In the genomic region with DNA sequence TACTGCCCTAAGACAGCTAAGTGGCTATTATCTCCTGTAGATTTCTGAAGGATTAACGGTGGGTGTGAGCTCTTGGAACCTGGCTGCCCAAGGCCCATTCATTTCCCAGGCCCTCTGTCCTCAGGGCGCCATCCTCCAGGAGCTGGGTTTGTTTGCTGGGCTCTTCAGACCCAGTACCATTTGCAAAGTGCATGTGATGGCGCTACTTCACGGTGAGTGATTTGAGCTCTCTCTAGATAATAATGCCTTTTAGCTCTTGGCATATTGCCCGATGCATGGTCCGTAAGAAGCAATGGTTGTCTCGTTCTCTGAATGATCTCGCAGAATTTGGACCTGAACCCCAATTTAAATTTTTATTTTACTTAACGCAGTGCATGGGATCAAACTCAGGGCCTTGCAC, we compare ENCODE assay signal across 24 mouse cellular contexts. TPM values are rescaled to one million over a fixed set of nuclear protein-coding genes. Genes with fewer than 3 reads are reported as not detected.
DNase-seq lines count a peak whose midpoint lies in the region; ATAC-seq and TF ChIP-seq lines count a peak whose summit lies in the region.
"Had no signal": no experiment of that assay in that cellular context is flagged by ENCODE, and none has a peak within 500 bp of the region (broad histone marks: within the 10 kb centered on the region; RNA-seq: fewer than 3 reads in every experiment).

No protein-coding gene starts in this region.

- no peak overlapping the region for H3K4me3 ChIP-seq in forebrain, embryonic 13.5 days
- no peak overlapping the region for H3K4me3 ChIP-seq in forebrain, embryonic 11.5 days (ENCODE audit: low read depth, low read length)
- H3K4me3 ChIP-seq in intestine, embryonic 15.5 days (replicated peaks) = no peak overlapping the region
- H3K4me3 ChIP-seq in intestine, postnatal 0 days (ENCODE audit: low read depth, low read length) = no peak overlapping the region
- no peak overlapping the region for H3K4me3 ChIP-seq in lung, embryonic 14.5 days (ENCODE audit: low read depth, low read length)
- H3K4me3 ChIP-seq in ES-Bruce4 (ENCODE audit: low read depth, low read length) = no peak overlapping the region
- H3K4me3 ChIP-seq: embryonic facial prominence, embryonic 10.5 days; forebrain, embryonic 10.5 days; heart, adult 2 months; limb, embryonic 10.5 days; liver, embryonic 13.5 days; midbrain, embryonic 12.5 days; neural tube, embryonic 12.5 days had no signal

- no peaks in the 10 kb centered on the region for H3K27me3 ChIP-seq in forebrain, embryonic 13.5 days
- no peaks in the 10 kb centered on the region for H3K27me3 ChIP-seq in forebrain, embryonic 11.5 days (ENCODE audit: control insufficient read depth, insufficient read depth, low read length)
- H3K27me3 ChIP-seq in intestine, embryonic 15.5 days (replicated peaks) = no peaks in the 10 kb centered on the region
- H3K27me3 ChIP-seq in intestine, postnatal 0 days (replicated peaks; ENCODE audit: control insufficient read depth, insufficient read depth, low read length) = no peaks in the 10 kb centered on the region
- no peaks in the 10 kb centered on the region for H3K27me3 ChIP-seq in lung, embryonic 14.5 days (ENCODE audit: insufficient read depth, low read length)
- H3K27me3 ChIP-seq in ES-Bruce4 (ENCODE audit: control insufficient read depth, insufficient read depth, low read length, poor library complexity, severe bottlenecking) = no peaks in the 10 kb centered on the region
- H3K27me3 ChIP-seq: liver, embryonic 13.5 days; midbrain, embryonic 12.5 days; neural tube, embryonic 12.5 days; Patski had no signal

- TF ChIP-seq EP300 in ES-Bruce4 (IDR thresholded peaks at IDR 0.05; ENCODE audit: insufficient read depth, low read depth, low read length) = no peak

- H3K4me2 ChIP-seq in forebrain, embryonic 13.5 days = no peak overlapping the region
- no peak overlapping the region for H3K4me2 ChIP-seq in forebrain, embryonic 11.5 days (ENCODE audit: low read depth, low read length, severe bottlenecking)
- no peak overlapping the region for H3K4me2 ChIP-seq in intestine, embryonic 15.5 days (replicated peaks)
- no peak overlapping the region for H3K4me2 ChIP-seq in intestine, postnatal 0 days (replicated peaks; ENCODE audit: low read depth)
- no peak overlapping the region for H3K4me2 ChIP-seq in lung, embryonic 14.5 days
- H3K4me2 ChIP-seq: midbrain, embryonic 12.5 days; neural tube, embryonic 12.5 days had no signal

- TF ChIP-seq POLR2A in ES-Bruce4 (IDR thresholded peaks at IDR 0.05; ENCODE audit: insufficient read depth, low read length) = no peak

- no peak for ATAC-seq in forebrain, embryonic 13.5 days
- no peak; the same call in 1 of the 2 replicates for ATAC-seq in forebrain, embryonic 11.5 days (replicated peaks; ENCODE audit: low FRiP score)
- peak; percentile 12; the same call in 1 of the 2 replicates for ATAC-seq in intestine, embryonic 15.5 days
- no peak for ATAC-seq in intestine, postnatal 0 days
- no peak for ATAC-seq in lung, embryonic 14.5 days (ENCODE audit: insufficient read depth)
- ATAC-seq: hindbrain, embryonic 16.5 days; Patski had no signal

- WGBS in forebrain, embryonic 13.5 days = 29% methylated on average over 9 of the region's 9 CpGs
- 74% methylated on average over 9 of the region's 9 CpGs for WGBS in forebrain, embryonic 11.5 days
- 67% methylated on average over 9 of the region's 9 CpGs for WGBS in intestine, embryonic 15.5 days
- 54% methylated on average over 9 of the region's 9 CpGs for WGBS in intestine, postnatal 0 days
- 53% methylated on average over 9 of the region's 9 CpGs for WGBS in lung, embryonic 14.5 days

- H3K9ac ChIP-seq in forebrain, embryonic 13.5 days = no peak overlapping the region
- no peak overlapping the region for H3K9ac ChIP-seq in forebrain, embryonic 11.5 days (ENCODE audit: low read length)
- no peak overlapping the region for H3K9ac ChIP-seq in intestine, embryonic 15.5 days
- no peak overlapping the region for H3K9ac ChIP-seq in intestine, postnatal 0 days (ENCODE audit: low read depth, low read length)
- H3K9ac ChIP-seq in lung, embryonic 14.5 days = no peak overlapping the region
- H3K9ac ChIP-seq in ES-Bruce4 (ENCODE audit: low read depth, poor library complexity, severe bottlenecking) = no peak overlapping the region
- H3K9ac ChIP-seq: liver, embryonic 13.5 days; midbrain, embryonic 12.5 days; neural tube, embryonic 12.5 days had no signal

- no peak for DNase-seq in forebrain, embryonic 11.5 days (ENCODE audit: low spot score)
- peak; percentile 48 for DNase-seq in lung, embryonic 14.5 days
- no peak for DNase-seq in lung, postnatal 4 days
- DNase-seq in right cerebral cortex, adult 18-20 months = no peak
- DNase-seq: adrenal gland, postnatal 36 days; gastrocnemius, postnatal 14 days; heart, postnatal 36 days; kidney, adult 18-20 months; liver, embryonic 13.5 days; lung, postnatal 14 days; thymus, adult 2 months; thymus, postnatal 4 days had no signal

- H3K36me3 ChIP-seq in forebrain, embryonic 13.5 days (ENCODE audit: poor library complexity, severe bottlenecking) = peaks cover 4% of the 10 kb centered on the region; the same call in 1 of the 2 replicates
- H3K36me3 ChIP-seq in forebrain, embryonic 11.5 days (ENCODE audit: control insufficient read depth, insufficient read depth, low read length) = no peaks in the 10 kb centered on the region
- no peaks in the 10 kb centered on the region for H3K36me3 ChIP-seq in intestine, embryonic 15.5 days
- 0 out of 2 replicates have a peak, but pooled peaks cover 3% of the 10 kb centered on the region for H3K36me3 ChIP-seq in intestine, postnatal 0 days (ENCODE audit: control insufficient read depth, insufficient read depth)
- 0 out of 2 replicates have a peak, but pooled peaks cover 3% of the 10 kb centered on the region for H3K36me3 ChIP-seq in lung, embryonic 14.5 days (ENCODE audit: insufficient read depth)
- H3K36me3 ChIP-seq in ES-Bruce4 (ENCODE audit: control insufficient read depth, insufficient read depth, low read length, poor library complexity, severe bottlenecking) = peaks cover 7% of the 10 kb centered on the region
- H3K36me3 ChIP-seq: liver, embryonic 13.5 days; midbrain, embryonic 12.5 days; neural tube, embryonic 12.5 days had no signal

- 0 out of 2 replicates have a peak overlapping the region, but pooled peaks have one; percentile 28 for H3K27ac ChIP-seq in forebrain, embryonic 13.5 days
- H3K27ac ChIP-seq in forebrain, embryonic 11.5 days (ENCODE audit: low read depth, low read length) = no peak overlapping the region
- H3K27ac ChIP-seq in intestine, embryonic 15.5 days = no peak overlapping the region
- H3K27ac ChIP-seq in intestine, postnatal 0 days (ENCODE audit: low read depth, low read length) = no peak overlapping the region
- no peak overlapping the region for H3K27ac ChIP-seq in lung, embryonic 14.5 days (ENCODE audit: low read depth)
- H3K27ac ChIP-seq in ES-Bruce4 (ENCODE audit: insufficient read depth, low read length) = peak overlapping the region; percentile 24; the same call in 1 of the 2 replicates
- H3K27ac ChIP-seq: embryonic facial prominence, embryonic 10.5 days; forebrain, embryonic 10.5 days; heart, adult 2 months; limb, embryonic 10.5 days; liver, embryonic 13.5 days; neural tube, embryonic 12.5 days had no signal

- no peaks in the 10 kb centered on the region for H3K9me3 ChIP-seq in forebrain, embryonic 13.5 days (replicated peaks)
- H3K9me3 ChIP-seq in forebrain, embryonic 11.5 days (ENCODE audit: control insufficient read depth, low read length) = no peaks in the 10 kb centered on the region
- H3K9me3 ChIP-seq in intestine, embryonic 15.5 days = no peaks in the 10 kb centered on the region
- H3K9me3 ChIP-seq in intestine, postnatal 0 days (ENCODE audit: control insufficient read depth) = no peaks in the 10 kb centered on the region
- no peaks in the 10 kb centered on the region for H3K9me3 ChIP-seq in lung, embryonic 14.5 days (ENCODE audit: low read depth, low read length)
- no peaks in the 10 kb centered on the region for H3K9me3 ChIP-seq in ES-Bruce4 (replicated peaks; ENCODE audit: control insufficient read depth, insufficient read depth, low read length, poor library complexity, severe bottlenecking)
- H3K9me3 ChIP-seq: embryonic facial prominence, embryonic 10.5 days; forebrain, embryonic 10.5 days; limb, embryonic 10.5 days; liver, embryonic 13.5 days; midbrain, embryonic 12.5 days; neural tube, embryonic 12.5 days had no signal

- TF ChIP-seq CTCF in intestine, postnatal 0 days (IDR thresholded peaks at IDR 0.05; ENCODE audit: low read depth) = no peak
- TF ChIP-seq CTCF in lung, embryonic 14.5 days (IDR thresholded peaks at IDR 0.05; ENCODE audit: low read depth) = no peak
- no peak for TF ChIP-seq CTCF in ES-Bruce4 (IDR thresholded peaks at IDR 0.05; ENCODE audit: low read depth, low read length)

- H3K4me1 ChIP-seq in forebrain, embryonic 13.5 days = peaks cover 68% of the 10 kb centered on the region
- peaks cover 16% of the 10 kb centered on the region for H3K4me1 ChIP-seq in forebrain, embryonic 11.5 days (replicated peaks; ENCODE audit: control insufficient read depth, insufficient read depth, low read length)
- H3K4me1 ChIP-seq in intestine, embryonic 15.5 days (replicated peaks) = peaks cover 46% of the 10 kb centered on the region
- peaks cover 6% of the 10 kb centered on the region for H3K4me1 ChIP-seq in intestine, postnatal 0 days (replicated peaks; ENCODE audit: control insufficient read depth, insufficient read depth, low read length)
- H3K4me1 ChIP-seq in lung, embryonic 14.5 days (ENCODE audit: insufficient read depth) = peaks cover 23% of the 10 kb centered on the region
- peaks cover 2% of the 10 kb centered on the region for H3K4me1 ChIP-seq in ES-Bruce4 (ENCODE audit: control insufficient read depth, insufficient read depth, low read length)

RNA-seq across cellular contexts. Expression of gene Reep3, which starts 11.4 kb away (rescaled TPM):
- polyA plus RNA-seq in forebrain, embryonic 13.5 days (2015; fragmentation: Nextera tagmentation; extraction: Ambion mirVana) = 42.2 and 43.0 TPM in 2 replicates
- polyA plus RNA-seq in forebrain, embryonic 11.5 days (2014; fragmentation: Nextera tagmentation; extraction: Ambion mirVana) = 44.6 and 48.4 TPM in 2 replicates
- polyA plus RNA-seq in intestine, embryonic 15.5 days (2015; fragmentation: Nextera tagmentation; extraction: Ambion mirVana) = 38.6 and 41.5 TPM in 2 replicates
- polyA plus RNA-seq in intestine, postnatal 0 days (2015; fragmentation: Nextera tagmentation; extraction: Ambion mirVana) = 77.4 and 81.2 TPM in 2 replicates
- 31.7 and 33.2 TPM in 2 replicates for polyA plus RNA-seq in lung, embryonic 14.5 days (2014; fragmentation: Nextera tagmentation; extraction: Ambion mirVana)
- polyA plus RNA-seq in ES-Bruce4 (2011; ENCODE audit: insufficient read depth, insufficient read length, low read depth, missing spikeins) = 47.9 and 50.5 TPM in 2 replicates

RNA-seq across cellular contexts. Expression of gene Jmjd1c, which starts 12.2 kb away (rescaled TPM):
- 42.5 and 49.6 TPM in 2 replicates for polyA plus RNA-seq in forebrain, embryonic 13.5 days (2015; fragmentation: Nextera tagmentation; extraction: Ambion mirVana)
- polyA plus RNA-seq in forebrain, embryonic 11.5 days (2014; fragmentation: Nextera tagmentation; extraction: Ambion mirVana) = 53.1 and 55.7 TPM in 2 replicates
- 33.5 and 36.2 TPM in 2 replicates for polyA plus RNA-seq in intestine, embryonic 15.5 days (2015; fragmentation: Nextera tagmentation; extraction: Ambion mirVana)
- polyA plus RNA-seq in intestine, postnatal 0 days (2015; fragmentation: Nextera tagmentation; extraction: Ambion mirVana) = 33.4 and 39.6 TPM in 2 replicates
- 34.8 and 34.9 TPM in 2 replicates for polyA plus RNA-seq in lung, embryonic 14.5 days (2014; fragmentation: Nextera tagmentation; extraction: Ambion mirVana)
- 123 and 141 TPM in 2 replicates for polyA plus RNA-seq in ES-Bruce4 (2011; ENCODE audit: insufficient read depth, insufficient read length, low read depth, missing spikeins)

Comparison
In these comparisons a context has a peak if more than half of its experiments do, and no peak if none do; other contexts are left out.
1. H3K27ac ChIP-seq: peak in forebrain, embryonic 13.5 days (single experiment) and ES-Bruce4 (single experiment); none in forebrain, embryonic 11.5 days (single experiment), intestine, embryonic 15.5 days (single experiment), intestine, postnatal 0 days (single experiment) and lung, embryonic 14.5 days (single experiment).